Mouse (Mus musculus): ENCODE results near the gene Akr1c14.

DNA sequence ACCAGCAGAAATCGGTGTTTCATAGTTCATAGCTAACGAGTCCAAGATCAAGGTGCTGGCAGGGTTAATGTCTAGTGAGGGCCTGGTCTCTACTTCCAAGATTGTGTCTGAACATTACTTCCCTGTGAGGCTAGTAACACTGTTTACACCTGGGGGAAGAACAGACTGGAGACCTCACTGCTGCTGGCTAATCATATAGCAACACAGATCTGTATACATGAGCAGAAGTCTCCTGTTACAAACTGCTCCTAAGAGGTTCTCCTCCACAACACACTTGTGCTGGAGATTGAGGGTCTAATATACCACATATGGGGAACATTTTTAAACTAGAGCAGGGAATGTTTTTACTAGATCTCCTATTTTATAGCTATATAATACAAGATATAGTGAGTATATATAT lies 18.9 kb upstream of the Akr1c14 start:
- TF ChIP-seq CTCF (IDR thresholded peaks at IDR 0.05; ENCODE audit: insufficient read depth, low read depth, low read length) = no peak
- TF ChIP-seq POLR2A (IDR thresholded peaks at IDR 0.05; ENCODE audit: insufficient read depth, low read depth, low read length) = no peak
